28 mouse cellular contexts compared by ENCODE assay signal in the genomic region with DNA sequence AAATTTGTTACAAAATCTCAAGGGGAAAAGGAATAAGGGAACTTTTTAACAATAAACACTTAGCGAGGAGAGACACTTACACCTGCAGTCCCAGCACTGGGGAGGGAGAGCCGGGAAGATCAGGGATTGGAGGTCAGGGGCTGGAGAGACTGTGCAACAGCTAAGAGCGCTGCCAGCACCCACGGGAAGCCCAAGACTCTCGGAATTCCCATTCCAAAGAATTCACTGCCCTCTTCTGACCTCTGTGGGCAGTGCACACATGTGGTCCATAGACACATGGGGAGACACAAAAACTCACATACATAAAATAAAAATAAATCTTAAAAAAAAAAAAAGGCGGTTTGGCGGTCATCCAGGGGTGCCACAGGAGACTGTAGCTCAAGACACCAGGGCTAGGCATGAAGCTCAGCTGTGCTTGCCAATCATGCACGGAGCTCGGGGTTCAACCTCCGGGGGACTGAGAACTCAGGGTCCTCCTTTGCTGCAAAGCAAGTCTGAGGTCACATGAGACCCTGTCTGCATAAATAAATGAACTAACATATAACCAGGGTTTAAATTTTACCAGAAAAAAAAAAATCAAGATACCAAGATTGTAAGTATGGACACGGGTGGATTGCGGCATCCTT. TPM values are rescaled to one million over a fixed set of nuclear protein-coding genes. Genes with fewer than 3 reads are reported as not detected.
DNase-seq lines count a peak whose midpoint lies in the region; TF ChIP-seq lines count a peak whose summit lies in the region.
"Had no signal": no experiment of that assay in that cellular context is flagged by ENCODE, and none has a peak within 500 bp of the region (broad histone marks: within the 10 kb centered on the region; RNA-seq: fewer than 3 reads in every experiment).

No protein-coding gene starts in this region.

- no peak for TF ChIP-seq EP300 in heart, adult 2 months (IDR thresholded peaks at IDR 0.05; ENCODE audit: insufficient read depth, low read depth, low read length)

- no peaks in the 10 kb centered on the region for H3K36me3 ChIP-seq in heart, adult 2 months (ENCODE audit: control insufficient read depth, insufficient read depth, low read length)
- peaks cover 55% of the 10 kb centered on the region for H3K36me3 ChIP-seq in ES-E14 (ENCODE audit: control insufficient read depth, insufficient read depth, low read length, poor library complexity, severe bottlenecking)

- H3K27ac ChIP-seq in heart, adult 2 months: no peak overlapping the region
- no peak overlapping the region for H3K27ac ChIP-seq in ES-E14 (ENCODE audit: insufficient read depth, low read depth, low read length, poor library complexity, severe bottlenecking)
- H3K27ac ChIP-seq: embryonic facial prominence, embryonic 12.5 days; forebrain, embryonic 10.5 days; gastrocnemius, adult 2 months; heart, embryonic 13.5 days; hindbrain, embryonic 14.5 days; limb, embryonic 15.5 days; liver, embryonic 13.5 days; macrophage; midbrain, embryonic 13.5 days; stomach, embryonic 15.5 days had no signal

- 86% methylated on average over 12 of the region's 12 CpGs for WGBS in heart, adult 2 months

- no peak overlapping the region for H3K9ac ChIP-seq in heart, adult 2 months (ENCODE audit: low read depth, low read length)
- peak overlapping the region; percentile 38; the same call in 1 of the 2 replicates for H3K9ac ChIP-seq in ES-E14 (ENCODE audit: insufficient read depth, low read depth, low read length, poor library complexity, severe bottlenecking)
- H3K9ac ChIP-seq: embryonic facial prominence, embryonic 12.5 days; heart, embryonic 13.5 days; hindbrain, embryonic 14.5 days; limb, embryonic 15.5 days; liver, embryonic 13.5 days; midbrain, embryonic 13.5 days; stomach, embryonic 15.5 days had no signal

- no peaks in the 10 kb centered on the region for H3K27me3 ChIP-seq in heart, adult 2 months (ENCODE audit: control insufficient read depth, insufficient read depth, low read length)
- H3K27me3 ChIP-seq: embryonic facial prominence, embryonic 12.5 days; heart, embryonic 13.5 days; limb, embryonic 15.5 days; liver, embryonic 13.5 days; midbrain, embryonic 13.5 days; Patski; stomach, embryonic 15.5 days had no signal

- H3K4me3 ChIP-seq in heart, adult 2 months: no peak overlapping the region
- H3K4me3 ChIP-seq in ES-E14 (ENCODE audit: insufficient read depth in 1 of 2, low read depth in 1 of 2, low read length in 2 of 2, poor library complexity in 1 of 2, severe bottlenecking in 1 of 2): peak overlapping the region in 1 of 2 experiments; percentile 16; a peak in 1 of 4 replicates
- H3K4me3 ChIP-seq: embryonic facial prominence, embryonic 12.5 days; forebrain, embryonic 10.5 days; gastrocnemius, adult 2 months; heart, embryonic 13.5 days; limb, embryonic 15.5 days; liver, embryonic 13.5 days; midbrain, embryonic 13.5 days; stomach, embryonic 15.5 days had no signal

- H3K4me1 ChIP-seq in heart, adult 2 months (ENCODE audit: control insufficient read depth, insufficient read depth, low read length): no peaks in the 10 kb centered on the region
- H3K4me1 ChIP-seq in ES-E14 (ENCODE audit: control insufficient read depth in 2 of 2, insufficient read depth in 2 of 2, low read length in 2 of 2, poor library complexity in 1 of 2): peaks cover 2 to 6% of the 10 kb centered on the region in 2 experiments; a peak in 3 of 4 replicates
- H3K4me1 ChIP-seq: embryonic facial prominence, embryonic 12.5 days; forebrain, embryonic 10.5 days; limb, embryonic 15.5 days; midbrain, embryonic 13.5 days; stomach, embryonic 15.5 days had no signal

- peaks cover 3% of the 10 kb centered on the region for H3K79me2 ChIP-seq in heart, adult 2 months (replicated peaks; ENCODE audit: control insufficient read depth, insufficient read depth, low read length)

- intact Hi-C loops in heart, adult 2 months (cut with DNase I): no loop called here

- TF ChIP-seq POLR2A in heart, adult 2 months (IDR thresholded peaks at IDR 0.05; ENCODE audit: insufficient read depth, low read depth, low read length): no peak

- in situ Hi-C loops in ES-E14 (cut with MboI; ENCODE audit: low sequenced_read_pairs in 2 of 2, unreplicated experiment in 2 of 2): no loop called here

- no peaks in the 10 kb centered on the region for H3K9me3 ChIP-seq in ES-E14 (ENCODE audit: control insufficient read depth, insufficient read depth, low read depth, low read length)
- H3K9me3 ChIP-seq: embryonic facial prominence, embryonic 12.5 days; forebrain, embryonic 10.5 days; G1E; heart, embryonic 13.5 days; limb, embryonic 15.5 days; liver, embryonic 13.5 days; midbrain, embryonic 13.5 days; stomach, embryonic 15.5 days had no signal

- TF ChIP-seq CTCF in heart, adult 2 months (IDR thresholded peaks at IDR 0.05): peak; percentile 10; the same call in 1 of the 2 replicates

- DNase-seq in heart, adult 2 months: no peak
- no peak for DNase-seq in heart, adult 8-10 months (ENCODE audit: low spot score)
- DNase-seq in 3T3-L1 (ENCODE audit: low read depth, low spot score): peak; percentile 11
- no peak for DNase-seq in ES-E14 (ENCODE audit: low read depth, low spot score)
- DNase-seq in kidney, postnatal 14 days: peak; percentile 66
- no peak for DNase-seq in MN1 (ENCODE audit: low spot score)
- DNase-seq in right cerebral cortex, postnatal 14 days: no peak
- DNase-seq in thymus, postnatal 0 days (ENCODE audit: low spot score): no peak
- DNase-seq: adrenal gland, postnatal 36 days; cerebellum, adult 2 months; cerebellum, postnatal 14 days; gastrocnemius, adult 2 months; gastrocnemius, postnatal 36 days; heart, adult 18-20 months; heart, postnatal 10 days; liver, embryonic 13.5 days; lung, adult 18-20 months; thymus, postnatal 14 days had no signal

TF ChIP-seq in ES-E14, 5 proteins besides CTCF, POLR2A, EP300 and RAD21:
- TF ChIP-seq ZNF384 (IDR thresholded peaks at IDR 0.05; ENCODE audit: low read depth, low read length) (no peak), HCFC1 (IDR thresholded peaks at IDR 0.05; ENCODE audit: borderline replicate concordance, insufficient read depth, low read length) (no peak)

RNA-seq across cellular contexts. Expression of a gene that starts 24.5 kb away (rescaled TPM):
- 100 to 1,000 TPM; 187 to 210 TPM for total RNA-seq in heart, adult 2 months (2021)
- polyA plus RNA-seq in heart, adult 2 months (2012; rRNA removed): 67.8 and 87.4 TPM in 2 replicates
- total RNA-seq in heart, adult 8-10 months (2022): 100 to 1,000 TPM; 183 to 210 (median 205) TPM
- 64.3 and 81.0 TPM in 2 replicates for total RNA-seq in ES-E14 (2012; rRNA removed)
- 124 and 130 TPM in 2 replicates for polyA plus RNA-seq in thymus, postnatal 0 days (2015; fragmentation: Nextera tagmentation; extraction: Ambion mirVana)

Comparison
In these comparisons a context has a peak if more than half of its experiments do, and no peak if none do; other contexts are left out.
1. DNase-seq: peak in 3T3-L1 (single experiment) and kidney, postnatal 14 days (single experiment); none in heart, adult 2 months (0 of 2), heart, adult 8-10 months (single experiment), ES-E14 (single experiment), MN1 (single experiment), right cerebral cortex, postnatal 14 days (single experiment) and thymus, postnatal 0 days (single experiment).